Mouse (Mus musculus) lung, postnatal 0 days (tissue): Measurements from ENCODE around the gene Utf1.

Source experiments
- CTCF ChIP-seq: IDR thresholded peaks from 2 replicates; pipeline ENCODE4 v1.5.1; 2016; ENCODE audit warnings: antibody characterized with exemption, mild to moderate bottlenecking
- EP300 ChIP-seq: IDR thresholded peaks from 2 replicates; pipeline ENCODE4 v1.6.1; 2016; ENCODE audit warnings: antibody characterized with exemption, mild to moderate bottlenecking, control low read depth

DNA sequence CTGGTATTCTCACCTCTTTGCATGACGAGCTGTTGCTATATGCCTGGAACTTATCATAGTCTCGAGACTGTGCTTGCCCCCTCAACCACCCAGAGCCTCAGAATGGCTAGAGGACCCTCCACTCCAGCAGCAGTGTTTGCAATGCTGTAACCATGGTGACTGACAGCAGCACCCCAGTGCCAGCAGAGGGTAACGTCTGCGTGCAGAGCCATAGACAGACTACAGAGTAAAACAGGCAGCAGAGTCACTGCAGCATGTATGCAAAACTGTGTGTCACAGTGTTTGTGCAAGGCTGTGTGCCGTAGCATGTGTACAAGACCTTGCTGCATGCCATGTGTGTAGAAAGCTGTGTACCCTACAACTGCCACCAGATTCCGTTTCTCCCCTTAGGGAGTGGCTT lies 34.1 kb upstream of the Utf1 start:
- TF ChIP-seq CTCF (no peak), EP300 (no peak)
